Mouse (Mus musculus): Measurements from ENCODE around the gene Chp2.
"Not testable (repeated sequence)": the region's sequence is repeated elsewhere in the genome, so short reads cannot be mapped to it uniquely, and the experiment has no call there.

Chp2 gene

GRCm38 (mm10) chr7:122242744-122243143, 23.4 kb downstream of the Chp2 start:
- not testable (repeated sequence) for DNase-seq (ENCODE audit: low spot score)

DNA sequence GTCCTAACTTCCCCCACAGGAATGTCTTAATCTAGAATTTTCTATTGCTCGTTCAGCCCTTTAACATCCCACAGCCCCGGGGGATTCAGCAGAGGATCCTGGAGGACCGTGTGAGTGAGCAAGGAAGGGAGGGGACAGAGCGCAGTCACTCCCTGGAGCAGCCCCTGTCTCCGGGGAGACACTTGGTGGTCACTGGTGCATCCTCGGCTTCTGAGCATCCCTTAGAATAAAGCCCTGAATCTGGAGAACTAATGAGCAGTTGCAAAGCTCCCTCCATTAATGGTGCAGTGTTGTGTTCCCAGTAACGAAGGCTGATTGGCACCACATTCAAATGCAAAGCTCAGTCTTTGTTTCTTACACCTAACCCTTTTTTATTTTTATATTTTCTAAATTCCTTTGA, 24.9 kb downstream of the Chp2 start:
- no peak for DNase-seq (ENCODE audit: low spot score)

- DNase-seq (ENCODE audit: low spot score) = no peak
These were observed 25.3 kb downstream of the Chp2 start for GRCm38 (mm10) chr7:122244584-122244983.

DNA sequence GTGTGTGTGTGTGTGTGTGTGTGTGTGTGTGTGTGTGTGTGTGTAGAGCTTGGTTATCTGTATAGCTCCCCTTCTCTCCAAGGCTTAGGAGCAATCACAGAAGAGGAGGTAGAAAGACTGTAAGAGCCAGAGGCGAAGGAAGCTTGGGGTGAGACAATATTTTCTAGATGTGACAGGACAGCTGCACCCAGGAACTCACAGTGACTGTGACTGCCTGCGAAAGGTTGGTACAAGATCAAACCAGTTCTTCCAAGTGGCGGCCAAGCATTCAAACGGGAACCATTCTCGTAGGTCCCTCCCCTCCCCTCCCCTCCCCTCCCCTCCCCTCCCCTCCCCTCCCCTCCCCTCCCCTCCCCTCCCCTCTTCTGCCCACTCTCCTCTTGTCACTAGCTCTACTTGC, 26.7 kb downstream of the Chp2 start:
- no peak for DNase-seq (ENCODE audit: low spot score)

DNA sequence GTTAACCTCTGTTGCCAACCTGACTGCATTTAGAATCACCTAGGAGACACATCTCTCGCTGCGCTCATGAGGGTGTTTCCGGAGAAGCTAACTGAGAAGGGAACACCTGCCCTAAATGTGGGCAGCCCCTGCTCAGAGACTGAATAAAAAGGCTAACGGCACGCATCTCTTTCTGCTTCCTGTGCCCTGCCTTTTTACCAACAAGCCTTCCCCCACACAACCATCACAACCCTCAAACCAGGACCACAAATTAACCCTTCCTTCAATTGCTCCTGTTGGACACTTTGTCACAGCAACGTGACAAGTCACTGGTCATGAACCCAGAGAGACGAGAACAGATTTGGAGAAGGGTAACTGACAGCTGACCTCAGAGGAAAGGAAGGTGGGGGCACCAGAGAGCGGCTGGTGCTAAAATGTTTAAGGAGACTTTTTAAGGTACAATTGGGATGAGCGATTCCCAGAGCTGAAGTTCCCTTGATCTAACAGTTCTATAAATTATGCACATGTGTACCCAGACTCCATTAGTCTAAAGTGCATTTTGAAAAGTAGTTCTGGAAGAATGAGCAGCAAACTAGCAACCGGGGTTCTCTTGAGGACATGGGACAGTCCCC, 28.1 kb downstream of the Chp2 start:
- no peak for DNase-seq (ENCODE audit: low spot score)

DNA sequence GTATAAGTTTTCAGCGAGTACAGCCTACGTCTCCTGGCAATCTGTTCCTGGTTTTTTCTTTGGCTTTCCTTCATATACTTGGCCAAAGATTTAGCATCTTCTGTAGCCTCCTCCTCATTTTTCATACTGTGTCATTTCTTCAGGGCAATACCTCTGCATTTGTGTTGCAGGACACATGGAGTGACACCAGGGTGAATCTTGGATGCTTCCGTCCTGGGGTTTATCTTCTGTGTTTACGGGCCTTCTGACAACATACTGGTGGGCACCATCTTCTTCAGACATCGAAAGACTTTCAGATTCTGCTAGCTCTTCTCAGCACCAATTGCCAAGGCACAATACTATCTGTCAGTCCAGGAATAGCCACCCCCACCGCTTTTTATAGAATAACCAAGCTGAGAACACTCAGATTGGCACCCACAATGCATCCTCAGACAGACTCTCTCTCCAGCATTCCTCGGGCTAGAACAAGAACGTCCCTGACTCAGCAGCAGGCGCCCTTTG, 30.1 kb downstream of the Chp2 start:
- DNase-seq (ENCODE audit: low spot score) = peak; percentile 17

DNA sequence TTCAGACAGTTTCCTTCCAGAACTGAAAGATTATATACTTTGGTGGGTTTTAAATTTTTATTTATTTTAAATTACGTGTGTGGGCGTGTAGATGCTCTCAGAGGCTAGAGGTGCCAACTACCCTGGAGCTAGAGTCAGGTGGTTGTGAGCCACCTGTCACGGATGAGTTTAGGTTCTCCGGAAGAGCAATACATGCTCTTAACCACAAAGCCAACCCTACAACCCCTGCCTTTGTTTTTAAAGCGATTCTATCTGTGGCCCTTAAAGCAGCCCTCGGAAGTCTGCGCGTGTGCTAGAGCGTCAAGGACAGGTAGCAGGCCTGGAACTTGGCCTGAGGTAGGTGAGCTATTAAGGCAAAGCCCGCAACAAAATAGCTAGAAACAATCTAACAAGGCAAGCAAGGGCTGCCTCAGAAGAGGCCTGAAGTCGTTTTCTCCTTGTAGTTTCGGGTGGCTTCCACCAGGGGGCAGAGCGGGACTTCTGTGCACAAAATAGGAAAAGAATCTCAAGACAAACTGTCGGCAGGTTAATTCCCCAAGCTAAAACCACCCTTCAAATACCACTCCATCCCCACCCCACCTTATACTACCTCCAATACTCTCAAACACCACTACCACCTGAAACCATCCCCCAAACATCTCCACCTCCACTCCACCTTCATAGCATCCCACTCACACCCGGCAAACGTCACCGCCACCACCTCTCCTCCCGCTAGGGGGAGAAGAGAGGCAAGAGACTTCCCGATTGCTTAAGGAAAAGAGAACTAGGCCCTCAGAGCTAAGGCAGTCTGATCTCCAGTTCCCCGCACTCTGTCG, 32.1 kb downstream of the Chp2 start:
- peak; percentile 88 for DNase-seq (ENCODE audit: low spot score)

GRCm38 (mm10) chr7:122256722-122257121, 37.4 kb downstream of the Chp2 start:
- no peak for DNase-seq (ENCODE audit: low spot score)

- no peak for DNase-seq (ENCODE audit: low spot score)
These were observed 39.2 kb downstream of the Chp2 start for GRCm38 (mm10) chr7:122258521-122258920.

- DNase-seq (ENCODE audit: low spot score) = peak; percentile 15
These were observed 40.8 kb downstream of the Chp2 start for GRCm38 (mm10) chr7:122260055-122260602.

- no peak for DNase-seq (ENCODE audit: low spot score)
These were observed 49.7 kb downstream of the Chp2 start for GRCm38 (mm10) chr7:122268983-122269486.

DNA sequence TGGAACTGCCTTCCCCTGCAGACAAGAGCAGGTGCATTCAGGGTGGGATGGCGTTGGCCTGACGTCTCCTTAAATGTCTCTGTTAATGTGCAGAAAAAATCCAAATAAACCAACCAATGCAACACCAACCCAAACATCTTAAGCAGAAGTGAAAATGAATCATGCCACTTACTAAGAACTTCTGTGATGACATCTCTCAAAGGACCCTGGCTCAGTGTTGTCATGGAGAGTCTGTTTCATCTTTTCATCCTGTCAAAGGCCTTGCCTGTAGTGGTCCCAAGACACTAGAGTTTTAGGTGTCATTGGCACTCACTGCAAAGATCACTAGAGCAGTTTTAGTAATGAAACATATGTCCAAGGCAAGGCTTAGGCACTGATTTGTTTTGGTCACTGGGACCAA, 53.0 kb downstream of the Chp2 start:
- no peak for DNase-seq (ENCODE audit: low spot score)
